Mouse (Mus musculus) megakaryocyte, embryonic 14.5 days (primary cell): ENCODE data around the gene Hsd11b2. TPM values are rescaled to one million over a fixed set of nuclear protein-coding genes. Genes with fewer than 3 reads are reported as not detected.

ENCODE experiments used
- H3K27me3 ChIP-seq: replicated peaks from 2 replicates; pipeline ENCODE3; 2012; ENCODE audit warnings: inconsistent platforms
- H3K36me3 ChIP-seq: replicated peaks from 2 replicates; pipeline ENCODE3; 2012; ENCODE audit warnings: low read length, inconsistent platforms, mixed read lengths
- H3K4me1 ChIP-seq: 2 replicates; pipeline ENCODE4 v1.6.1; 2012; ENCODE audit warnings: inconsistent platforms
- H3K4me3 ChIP-seq: replicated peaks from 2 replicates; pipeline ENCODE3; 2012; ENCODE audit warnings: moderate library complexity, mild to moderate bottlenecking, inconsistent platforms
- H3K9me3 ChIP-seq: 2 replicates; pipeline ENCODE4 v1.6.1; 2012; ENCODE audit warnings: inconsistent platforms
- FLI1 ChIP-seq: IDR thresholded peaks from 2 replicates; pipeline ENCODE4 v1.6.1; 2012; ENCODE audit warnings: low read length, inconsistent platforms, mixed read lengths
- GATA1 ChIP-seq: IDR thresholded peaks from 3 replicates; pipeline ENCODE4 v1.6.1; 2012; ENCODE audit warnings: mixed read lengths, low read length, inconsistent platforms, borderline replicate concordance
- polyA plus RNA-seq: library from polyadenylated mRNA; stranded (reverse); fragments of >175 nt; gene quantifications from 2 replicates; pipeline ENCODE4 v1.2.3, GENCODE M21; 2012; ENCODE audit warnings: low replicate concordance; ENCODE audit not compliant: insufficient read depth

Hsd11b2 gene
- 0.12 TPM in 1 of 2 replicates, not detected in the other for polyA plus RNA-seq

GRCm38 (mm10) chr8:105518436-105519313, at the start of gene Hsd11b2:
Gene Hsd11b2, plus strand, starts transcription at chr8:105518755.
- H3K4me3 ChIP-seq = peak within 1 kb of the TSS; percentile 92
- TF ChIP-seq FLI1 (no peak), GATA1 (no peak)
- H3K4me1 ChIP-seq = peaks cover 81% of the 10 kb centered on the region
- H3K36me3 ChIP-seq = peaks cover 35% of the 10 kb centered on the region
- H3K9me3 ChIP-seq = no peaks in the 10 kb centered on the region
- peaks cover 55% of the 10 kb centered on the region for H3K27me3 ChIP-seq

- peaks cover 85% of the 10 kb centered on the region for H3K27me3 ChIP-seq
- TF ChIP-seq GATA1 (no peak), FLI1 (no peak)
- H3K9me3 ChIP-seq = no peaks in the 10 kb centered on the region
- H3K4me1 ChIP-seq = peaks cover 27% of the 10 kb centered on the region
- H3K4me3 ChIP-seq = no peak overlapping the region
- H3K36me3 ChIP-seq = peaks cover 6% of the 10 kb centered on the region
These were observed 49.4 kb upstream of the Hsd11b2 start for GRCm38 (mm10) chr8:105469041-105469695.

GRCm38 (mm10) chr8:105469816-105470215, 48.7 kb upstream of the Hsd11b2 start:
- Histone ChIP-seq H3K36me3 (peaks cover 6% of the 10 kb centered on the region), H3K9me3 (no peaks in the 10 kb centered on the region), H3K27me3 (peaks cover 79% of the 10 kb centered on the region), H3K4me1 (peaks cover 28% of the 10 kb centered on the region), H3K4me3 (no peak overlapping the region)
- no peak for TF ChIP-seq GATA1
- TF ChIP-seq FLI1 = no peak

- Histone ChIP-seq H3K27me3 (peaks cover 77% of the 10 kb centered on the region), H3K4me1 (peaks cover 31% of the 10 kb centered on the region), H3K9me3 (no peaks in the 10 kb centered on the region), H3K4me3 (no peak overlapping the region), H3K36me3 (peaks cover 6% of the 10 kb centered on the region)
- TF ChIP-seq FLI1 (no peak), GATA1 (no peak)
These were observed 48.3 kb upstream of the Hsd11b2 start for GRCm38 (mm10) chr8:105470262-105470661.

DNA sequence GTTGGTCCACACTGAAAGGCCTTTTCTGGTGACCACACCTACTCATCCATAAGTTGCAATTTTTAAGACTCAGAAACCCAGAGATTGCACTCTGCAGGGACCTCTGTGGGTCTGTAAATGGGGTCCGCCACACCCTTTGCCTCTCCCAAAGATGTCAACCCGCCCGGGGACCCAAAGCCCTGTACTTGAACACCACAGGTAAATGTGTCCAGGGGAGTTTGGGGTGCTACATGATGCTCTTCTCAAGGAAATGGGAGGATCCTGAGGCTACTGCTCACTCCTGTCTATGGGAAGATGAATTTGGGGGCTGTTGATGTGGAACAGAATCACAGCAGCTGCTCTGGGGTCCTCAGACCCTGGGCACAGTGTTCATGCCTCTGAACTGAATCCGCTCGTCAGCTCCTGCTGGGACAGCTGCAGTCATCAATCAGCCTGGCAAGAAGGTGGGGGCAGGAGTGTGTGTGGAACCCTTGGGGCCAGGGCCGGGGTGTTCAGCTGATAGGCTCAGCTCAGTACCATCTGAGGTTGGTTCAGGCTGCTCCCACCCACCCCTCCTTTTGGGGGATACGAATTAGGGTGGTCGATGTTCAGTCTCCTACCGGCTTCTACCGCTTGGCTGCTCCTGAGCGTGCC, 47.8 kb upstream of the Hsd11b2 start:
- Histone ChIP-seq H3K4me3 (peak overlapping the region; percentile 82), H3K27me3 (peaks cover 74% of the 10 kb centered on the region), H3K9me3 (no peaks in the 10 kb centered on the region), H3K4me1 (peaks cover 32% of the 10 kb centered on the region), H3K36me3 (peaks cover 9% of the 10 kb centered on the region)
- no peak for TF ChIP-seq FLI1
- TF ChIP-seq GATA1 = no peak

GRCm38 (mm10) chr8:105471314-105472015, 47.1 kb upstream of the Hsd11b2 start, which contains the start of gene Tppp3:
Gene Tppp3, minus strand, starts transcription at chr8:105471526.
- Histone ChIP-seq H3K9me3 (no peaks in the 10 kb centered on the region), H3K27me3 (peaks cover 73% of the 10 kb centered on the region), H3K4me3 (peak within 1 kb of the TSS; percentile 82), H3K36me3 (peaks cover 12% of the 10 kb centered on the region), H3K4me1 (peaks cover 32% of the 10 kb centered on the region)
- no peak for TF ChIP-seq FLI1
- TF ChIP-seq GATA1 = no peak

DNA sequence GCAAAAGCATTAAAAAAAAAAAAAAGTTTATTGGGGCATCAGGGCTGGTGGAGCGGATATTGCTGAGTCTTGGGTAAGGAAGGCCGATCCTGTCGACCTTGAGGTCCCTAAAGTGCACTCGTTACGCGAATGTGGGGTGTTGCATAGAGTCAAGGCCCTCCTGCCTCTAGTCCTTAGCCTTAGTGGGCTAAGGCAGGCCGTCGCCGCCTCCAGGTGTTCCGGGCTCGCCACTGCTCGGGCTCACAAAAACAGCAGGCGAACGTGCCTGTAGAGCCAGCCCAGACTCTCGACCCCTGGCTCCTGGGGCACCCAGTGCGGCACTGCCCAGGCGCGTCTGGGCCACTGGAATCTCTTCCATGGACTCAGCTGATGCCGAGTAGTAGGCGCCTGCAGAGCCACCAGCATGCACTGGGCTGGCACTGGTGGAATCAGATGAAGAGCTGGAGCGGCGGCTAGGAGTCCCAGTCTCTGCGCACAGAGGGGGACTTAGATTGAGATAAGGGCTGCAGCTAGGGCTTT, 46.1 kb upstream of the Hsd11b2 start:
- H3K9me3 ChIP-seq = no peaks in the 10 kb centered on the region
- peaks cover 72% of the 10 kb centered on the region for H3K27me3 ChIP-seq
- no peak overlapping the region for H3K4me3 ChIP-seq
- no peak for TF ChIP-seq FLI1
- no peak for TF ChIP-seq GATA1
- H3K4me1 ChIP-seq = peaks cover 38% of the 10 kb centered on the region
- H3K36me3 ChIP-seq = peaks cover 12% of the 10 kb centered on the region

DNA sequence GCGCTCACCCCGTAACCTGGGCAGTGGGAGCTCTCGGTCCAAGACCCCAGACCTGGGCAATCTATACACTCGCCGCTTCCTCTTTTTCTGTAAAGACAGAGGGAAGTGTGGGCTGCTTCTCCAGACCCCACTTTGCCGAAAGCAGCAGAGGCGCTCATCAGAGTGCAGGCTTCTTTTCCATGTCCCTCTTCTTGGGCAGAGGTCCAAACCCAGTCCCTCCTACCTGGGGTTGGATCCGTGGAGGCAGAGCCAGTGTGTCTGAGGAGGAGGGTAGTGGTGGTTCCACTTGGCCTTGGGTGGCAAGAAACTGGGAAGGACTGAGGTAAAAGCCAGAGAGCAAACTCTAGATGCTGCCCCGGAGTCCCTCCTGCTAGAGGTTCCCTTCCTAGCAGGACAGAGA, 45.6 kb upstream of the Hsd11b2 start:
- peaks cover 38% of the 10 kb centered on the region for H3K4me1 ChIP-seq
- H3K4me3 ChIP-seq = no peak overlapping the region
- TF ChIP-seq GATA1 (no peak), FLI1 (no peak)
- peaks cover 12% of the 10 kb centered on the region for H3K36me3 ChIP-seq
- H3K9me3 ChIP-seq = no peaks in the 10 kb centered on the region
- peaks cover 71% of the 10 kb centered on the region for H3K27me3 ChIP-seq
